In the genomic region with DNA sequence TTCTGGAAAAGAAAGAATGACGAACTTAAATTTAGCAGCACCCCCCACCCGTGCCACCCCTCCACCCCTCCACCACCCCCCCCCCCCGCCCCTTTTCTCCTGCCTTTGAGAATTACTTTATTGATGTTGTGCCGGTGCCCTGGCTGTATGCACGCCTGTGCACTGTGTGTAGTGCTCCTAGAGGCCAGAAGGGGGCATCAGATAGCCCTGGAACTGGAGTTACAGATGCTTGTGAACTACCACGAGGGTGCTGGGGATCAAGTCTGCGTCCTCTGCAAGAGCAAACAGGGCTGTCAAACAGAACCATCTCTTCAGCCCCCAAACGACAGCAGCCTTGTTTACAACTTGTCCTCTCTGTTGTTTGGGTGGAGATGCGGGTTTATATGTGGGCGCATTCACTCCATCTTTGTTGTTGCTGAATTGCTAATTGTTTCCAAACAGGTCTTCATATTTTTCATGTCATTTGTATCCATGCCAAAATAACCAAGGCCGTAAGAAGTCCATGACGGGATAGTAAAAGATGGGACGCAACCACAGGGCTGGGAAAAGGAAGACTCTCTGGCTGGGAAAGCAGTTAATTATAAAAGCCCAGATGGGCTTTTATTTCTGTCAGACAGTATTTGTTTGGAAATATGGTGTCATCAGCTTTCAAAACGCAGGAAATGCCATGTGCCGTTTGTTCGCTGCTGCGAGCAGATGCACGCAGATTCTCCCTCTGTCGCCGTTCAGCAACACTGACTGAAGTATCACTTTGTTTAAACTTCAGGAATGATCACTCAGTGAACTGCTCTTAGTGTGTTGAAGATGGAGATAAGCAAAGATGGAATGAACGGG, we compare ENCODE assay signal across 11 mouse cellular contexts.
DNase-seq lines count a peak whose midpoint lies in the region; ATAC-seq lines count a peak whose summit lies in the region.
"Had no signal": no experiment of that assay in that cellular context is flagged by ENCODE, and none has a peak within 500 bp of the region (broad histone marks: within the 10 kb centered on the region; RNA-seq: fewer than 3 reads in every experiment).

No protein-coding gene starts in this region.

- no peaks in the 10 kb centered on the region for H3K27me3 ChIP-seq in embryonic facial prominence, embryonic 12.5 days
- H3K27me3 ChIP-seq in embryonic facial prominence, embryonic 10.5 days (replicated peaks; ENCODE audit: low read depth, poor library complexity, severe bottlenecking): no peaks in the 10 kb centered on the region
- H3K27me3 ChIP-seq in kidney, embryonic 14.5 days (ENCODE audit: control insufficient read depth, insufficient read depth, low read length): no peaks in the 10 kb centered on the region
- no peaks in the 10 kb centered on the region for H3K27me3 ChIP-seq in embryonic facial prominence, embryonic 13.5 days
- H3K27me3 ChIP-seq: hindbrain, embryonic 15.5 days had no signal

- DNase-seq in embryonic facial prominence, embryonic 10.5 days (ENCODE audit: low spot score): no peak
- peak; percentile 43 for DNase-seq in kidney, postnatal 14 days
- DNase-seq in lung, postnatal 10 days: peak; percentile 49
- DNase-seq in adrenal gland, postnatal 4 days (ENCODE audit: low spot score in 2 of 2): no peak
- no peak for DNase-seq in thymus, postnatal 4 days
- DNase-seq: gastrocnemius, postnatal 14 days; spleen, adult 18-20 months had no signal

- WGBS in embryonic facial prominence, embryonic 12.5 days: 87% methylated on average over 20 of the region's 21 CpGs
- WGBS in embryonic facial prominence, embryonic 10.5 days: 93% methylated on average over 21 of the region's 21 CpGs
- WGBS in kidney, embryonic 14.5 days: 79% methylated on average over 21 of the region's 21 CpGs
- WGBS in embryonic facial prominence, embryonic 13.5 days: 77% methylated on average over 21 of the region's 21 CpGs

- H3K9me3 ChIP-seq in embryonic facial prominence, embryonic 12.5 days: no peaks in the 10 kb centered on the region
- no peaks in the 10 kb centered on the region for H3K9me3 ChIP-seq in embryonic facial prominence, embryonic 10.5 days
- H3K9me3 ChIP-seq in kidney, embryonic 14.5 days (ENCODE audit: control insufficient read depth, low read length): no peaks in the 10 kb centered on the region; the same call in 1 of the 2 replicates
- no peaks in the 10 kb centered on the region for H3K9me3 ChIP-seq in embryonic facial prominence, embryonic 13.5 days
- H3K9me3 ChIP-seq: hindbrain, embryonic 15.5 days had no signal

- 0 out of 2 replicates have a peak, but pooled peaks cover 4% of the 10 kb centered on the region for H3K4me1 ChIP-seq in embryonic facial prominence, embryonic 12.5 days
- peaks cover 7% of the 10 kb centered on the region; the same call in 1 of the 2 replicates for H3K4me1 ChIP-seq in embryonic facial prominence, embryonic 10.5 days
- H3K4me1 ChIP-seq in kidney, embryonic 14.5 days (ENCODE audit: control insufficient read depth, insufficient read depth, low read length): 0 out of 2 replicates have a peak, but pooled peaks cover 9% of the 10 kb centered on the region
- peaks cover 19% of the 10 kb centered on the region for H3K4me1 ChIP-seq in embryonic facial prominence, embryonic 13.5 days
- H3K4me1 ChIP-seq: hindbrain, embryonic 15.5 days had no signal

- H3K9ac ChIP-seq in embryonic facial prominence, embryonic 12.5 days: no peak overlapping the region
- no peak overlapping the region for H3K9ac ChIP-seq in kidney, embryonic 14.5 days (ENCODE audit: low read depth, low read length)
- H3K9ac ChIP-seq in embryonic facial prominence, embryonic 13.5 days: no peak overlapping the region
- H3K9ac ChIP-seq: hindbrain, embryonic 15.5 days had no signal

- 0 out of 2 replicates have a peak overlapping the region, but pooled peaks have one; percentile 36 for H3K27ac ChIP-seq in embryonic facial prominence, embryonic 12.5 days
- H3K27ac ChIP-seq in embryonic facial prominence, embryonic 10.5 days (replicated peaks): no peak overlapping the region
- no peak overlapping the region for H3K27ac ChIP-seq in kidney, embryonic 14.5 days (ENCODE audit: low read depth, low read length)
- peak overlapping the region; percentile 72; the same call in 1 of the 2 replicates for H3K27ac ChIP-seq in embryonic facial prominence, embryonic 13.5 days
- H3K27ac ChIP-seq: hindbrain, embryonic 15.5 days had no signal

- H3K4me2 ChIP-seq in embryonic facial prominence, embryonic 12.5 days (replicated peaks): no peak overlapping the region
- no peak overlapping the region for H3K4me2 ChIP-seq in kidney, embryonic 14.5 days (replicated peaks; ENCODE audit: low read depth, low read length)
- no peak overlapping the region for H3K4me2 ChIP-seq in embryonic facial prominence, embryonic 13.5 days
- H3K4me2 ChIP-seq: hindbrain, embryonic 15.5 days had no signal

- no peak for ATAC-seq in embryonic facial prominence, embryonic 12.5 days (ENCODE audit: insufficient number of reproducible peaks, insufficient read depth, low FRiP score, low TSS enrichment)
- no peak for ATAC-seq in kidney, embryonic 14.5 days (ENCODE audit: low FRiP score, low TSS enrichment)
- ATAC-seq in embryonic facial prominence, embryonic 13.5 days (ENCODE audit: insufficient number of reproducible peaks, insufficient read depth, low FRiP score, low TSS enrichment, low read depth): no peak

- H3K4me3 ChIP-seq in embryonic facial prominence, embryonic 12.5 days: no peak overlapping the region
- no peak overlapping the region for H3K4me3 ChIP-seq in embryonic facial prominence, embryonic 10.5 days
- H3K4me3 ChIP-seq in kidney, embryonic 14.5 days (ENCODE audit: low read length): no peak overlapping the region
- H3K4me3 ChIP-seq in embryonic facial prominence, embryonic 13.5 days: no peak overlapping the region
- H3K4me3 ChIP-seq: hindbrain, embryonic 15.5 days had no signal

- no peaks in the 10 kb centered on the region; the same call in 1 of the 2 replicates for H3K36me3 ChIP-seq in embryonic facial prominence, embryonic 12.5 days
- H3K36me3 ChIP-seq in embryonic facial prominence, embryonic 10.5 days (replicated peaks): no peaks in the 10 kb centered on the region
- H3K36me3 ChIP-seq in kidney, embryonic 14.5 days (ENCODE audit: control insufficient read depth, insufficient read depth, low read length): no peaks in the 10 kb centered on the region; the same call in 1 of the 2 replicates
- H3K36me3 ChIP-seq in embryonic facial prominence, embryonic 13.5 days: 0 out of 2 replicates have a peak, but pooled peaks cover 3% of the 10 kb centered on the region
- H3K36me3 ChIP-seq: hindbrain, embryonic 15.5 days had no signal

Comparison
In these comparisons a context has a peak if more than half of its experiments do, and no peak if none do; other contexts are left out.
1. H3K27ac ChIP-seq: peak in embryonic facial prominence, embryonic 12.5 days (single experiment) and embryonic facial prominence, embryonic 13.5 days (single experiment); none in embryonic facial prominence, embryonic 10.5 days (single experiment) and kidney, embryonic 14.5 days (single experiment).
2. DNase-seq: peak in kidney, postnatal 14 days (single experiment) and lung, postnatal 10 days (single experiment); none in embryonic facial prominence, embryonic 10.5 days (single experiment), adrenal gland, postnatal 4 days (0 of 2) and thymus, postnatal 4 days (single experiment).